Mouse (Mus musculus) right cerebral cortex, adult 2 months (tissue): Measurements from ENCODE around the gene Foxred2.

ENCODE experiments used
- DNase-seq, 2 experiments: peaks; one replicate each; pipeline ENCODE4 v3.0.0; 2021 to 2022; ENCODE audit warnings: low spot score in 2 of 2

Gene Foxred2

DNA sequence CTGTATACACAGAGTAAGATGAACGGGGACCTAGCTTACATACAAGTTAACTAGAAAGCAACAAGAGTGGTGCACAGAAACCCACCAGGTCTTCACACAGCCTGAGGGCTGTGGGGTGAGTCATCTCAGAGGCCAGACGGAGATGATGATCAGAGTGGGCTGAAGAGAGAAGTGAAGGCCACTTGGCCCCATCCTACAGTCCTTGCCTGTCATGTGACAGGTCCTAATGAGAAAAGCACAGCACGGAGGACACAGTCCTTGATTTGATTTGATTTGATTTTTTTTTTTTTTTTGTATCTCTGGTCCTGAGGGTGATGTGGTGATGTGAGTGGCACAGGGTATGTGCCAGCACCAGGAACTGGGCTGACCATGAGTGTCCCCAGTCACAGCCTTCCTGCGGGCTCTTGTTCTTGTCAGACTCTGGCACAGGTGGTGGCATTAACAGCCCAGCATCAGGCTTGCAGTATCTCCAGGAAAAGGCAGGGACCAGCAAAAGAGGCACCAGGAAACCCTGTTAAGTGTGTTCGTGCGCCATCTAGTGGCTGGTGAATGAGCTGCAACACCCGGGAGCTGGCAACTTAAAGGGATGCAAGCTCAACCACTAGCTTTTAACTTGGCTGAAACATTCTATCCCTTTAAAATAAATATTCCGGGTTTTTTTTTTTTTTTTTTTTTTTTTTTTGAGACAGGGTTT lies 39.5 kb downstream of the Foxred2 start:
- peak; percentile 95 to 96 for DNase-seq

DNA sequence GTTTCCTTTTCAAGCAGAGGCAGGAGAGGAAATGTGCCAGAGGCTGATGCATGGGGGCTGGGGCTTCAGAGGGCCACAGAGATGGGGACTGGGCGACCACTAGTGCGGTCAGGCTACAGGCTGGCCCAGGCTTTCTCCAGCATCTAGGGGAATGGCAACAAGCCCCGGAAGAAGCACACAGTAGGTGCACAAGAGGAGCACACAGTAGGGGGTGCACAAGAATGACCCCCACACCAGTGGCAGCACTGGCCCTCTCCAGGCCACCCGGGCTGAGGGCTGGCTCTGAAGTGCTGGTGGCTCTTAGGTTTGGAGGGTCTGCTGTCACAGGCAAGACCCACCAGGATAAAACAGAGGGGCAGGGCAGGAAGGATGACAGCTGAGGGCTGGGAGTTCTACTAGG lies 41.2 kb downstream of the Foxred2 start:
- no peak for DNase-seq

DNA sequence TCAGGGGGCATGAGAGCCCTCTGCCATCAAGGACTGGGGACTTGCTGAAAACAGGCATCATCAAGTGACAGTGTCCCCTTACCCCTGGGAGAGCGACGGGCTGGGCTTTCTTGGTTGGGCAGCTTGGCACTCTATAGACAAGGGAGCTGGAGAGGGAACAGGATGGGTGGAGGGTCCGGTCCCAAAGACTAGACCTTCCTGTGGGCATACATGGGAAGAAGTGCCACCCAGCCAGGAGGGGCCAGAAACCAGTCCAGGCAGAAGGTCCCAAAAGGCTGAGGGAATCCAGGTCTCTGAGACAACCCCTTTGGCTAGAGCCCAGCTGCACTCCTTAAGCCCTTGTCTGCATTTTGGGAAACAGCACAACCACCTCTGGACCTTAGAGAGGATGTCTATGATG lies 42.0 kb downstream of the Foxred2 start:
- no peak for DNase-seq

- no peak for DNase-seq
These were observed 43.5 kb downstream of the Foxred2 start for GRCm38 (mm10) chr15:77913054-77913453.

DNA sequence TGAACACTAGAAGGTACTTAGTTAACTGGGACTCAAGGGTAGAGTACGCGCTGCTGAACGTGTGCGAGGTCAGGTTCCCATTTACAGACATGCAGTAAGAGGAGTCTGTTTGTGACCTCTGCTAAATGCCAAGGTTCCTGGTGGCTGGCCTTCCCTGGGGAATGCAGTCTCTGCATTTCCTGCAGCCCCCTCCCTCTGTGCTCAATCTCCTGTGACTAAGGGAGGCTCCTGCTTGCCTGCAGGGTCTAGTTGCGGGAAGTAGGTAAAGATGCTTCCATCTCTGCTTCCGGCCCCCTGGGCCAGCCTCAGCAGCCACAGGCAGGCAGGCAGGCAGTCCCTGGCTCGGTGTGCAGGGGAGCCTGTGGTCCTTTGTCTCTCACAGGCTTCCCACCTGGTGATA lies 43.9 kb downstream of the Foxred2 start:
- DNase-seq, result no peak

DNA sequence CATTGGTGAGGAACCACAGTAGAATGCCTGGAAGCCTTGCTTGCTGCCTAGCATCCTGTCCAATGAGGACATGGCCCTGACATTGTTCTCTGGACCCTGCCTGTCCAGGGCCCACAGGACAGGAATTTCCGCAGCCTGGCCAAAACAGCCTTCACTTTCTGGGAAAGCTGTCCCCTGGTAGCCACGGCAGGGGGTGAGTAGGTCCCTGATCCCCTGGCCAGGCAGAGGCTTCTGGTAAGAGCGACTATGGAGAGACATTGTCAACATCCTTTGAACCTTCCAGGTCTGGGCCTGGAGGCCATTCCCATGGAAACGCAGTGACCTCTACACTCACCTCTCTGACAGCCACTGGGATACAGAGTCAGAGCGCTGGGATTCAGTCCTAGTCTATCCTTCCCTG lies 44.5 kb downstream of the Foxred2 start:
- DNase-seq, result no peak

GRCm38 (mm10) chr15:77911065-77911464 lies 45.5 kb downstream of the Foxred2 start:
- DNase-seq, result no peak

- no peak for DNase-seq
These were observed 48.6 kb downstream of the Foxred2 start for GRCm38 (mm10) chr15:77907646-77908518.

DNA sequence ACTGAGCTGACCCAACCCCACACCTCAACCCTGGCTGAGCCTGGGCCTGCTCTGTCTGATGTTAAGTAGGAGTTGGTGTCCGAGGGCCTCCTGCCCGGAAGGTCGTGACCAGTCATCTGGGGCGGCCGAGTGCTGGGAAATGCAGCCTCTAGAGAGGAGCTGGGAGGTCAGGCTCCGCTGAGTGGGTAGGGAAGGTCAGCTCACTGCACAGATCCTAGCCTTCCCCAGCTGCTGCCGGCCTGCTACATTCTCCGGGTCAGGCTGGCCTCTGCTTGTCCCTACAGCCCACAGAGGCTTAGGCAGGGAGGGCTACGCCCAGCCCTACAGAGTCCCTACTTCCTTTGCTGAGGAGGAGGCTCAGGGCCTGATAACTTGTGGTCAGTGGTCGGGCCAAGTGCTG lies 50.0 kb downstream of the Foxred2 start:
- DNase-seq, result no peak

GRCm38 (mm10) chr15:77906081-77906480 lies 50.4 kb downstream of the Foxred2 start:
- no peak for DNase-seq

- DNase-seq, result no peak
These were observed 51.1 kb downstream of the Foxred2 start for GRCm38 (mm10) chr15:77905275-77905970.

GRCm38 (mm10) chr15:77904363-77904892 lies 52.1 kb downstream of the Foxred2 start:
- no peak for DNase-seq

DNA sequence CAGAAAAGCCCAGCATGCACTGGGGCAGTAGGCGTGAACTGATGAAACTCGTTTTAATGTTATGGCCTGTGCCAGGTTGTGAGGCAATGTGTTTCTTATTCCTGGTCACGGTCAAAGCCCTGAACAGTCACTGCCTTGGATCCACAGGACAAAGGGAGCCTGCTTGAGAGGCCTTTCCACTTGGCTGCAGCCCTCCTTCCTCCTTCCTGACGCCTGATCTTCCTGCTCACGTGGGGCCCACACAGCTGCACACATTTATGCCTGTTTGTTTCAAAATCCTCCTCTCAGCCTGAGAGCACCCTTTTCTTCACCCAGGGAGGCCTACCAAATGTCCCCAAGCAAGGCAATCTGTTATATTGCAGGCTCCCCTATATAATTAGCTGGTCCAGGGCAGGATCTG lies 53.3 kb downstream of the Foxred2 start:
- DNase-seq, result no peak

- no peak for DNase-seq
These were observed 61.6 kb downstream of the Foxred2 start for GRCm38 (mm10) chr15:77894926-77895325.

DNA sequence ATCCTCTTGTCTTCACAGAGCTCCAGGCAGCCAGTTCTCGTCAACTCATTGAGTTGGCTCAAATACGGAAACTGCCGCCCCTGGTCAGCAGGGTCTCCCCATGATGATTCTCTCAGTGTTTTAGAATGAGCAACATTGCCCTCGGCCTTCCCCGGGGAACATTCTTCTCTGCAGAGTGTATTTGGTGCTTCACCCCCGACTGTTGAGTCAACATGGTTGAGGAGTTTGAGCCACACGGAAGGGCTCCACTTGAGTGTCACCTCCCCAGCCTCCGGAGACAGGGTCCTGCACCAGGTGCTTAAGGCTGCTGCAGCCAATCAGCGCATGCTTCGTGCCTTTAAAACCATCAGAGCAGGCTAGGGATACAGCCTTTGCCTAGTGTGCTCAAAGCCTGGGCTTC lies 63.2 kb downstream of the Foxred2 start:
- DNase-seq, result no peak

DNA sequence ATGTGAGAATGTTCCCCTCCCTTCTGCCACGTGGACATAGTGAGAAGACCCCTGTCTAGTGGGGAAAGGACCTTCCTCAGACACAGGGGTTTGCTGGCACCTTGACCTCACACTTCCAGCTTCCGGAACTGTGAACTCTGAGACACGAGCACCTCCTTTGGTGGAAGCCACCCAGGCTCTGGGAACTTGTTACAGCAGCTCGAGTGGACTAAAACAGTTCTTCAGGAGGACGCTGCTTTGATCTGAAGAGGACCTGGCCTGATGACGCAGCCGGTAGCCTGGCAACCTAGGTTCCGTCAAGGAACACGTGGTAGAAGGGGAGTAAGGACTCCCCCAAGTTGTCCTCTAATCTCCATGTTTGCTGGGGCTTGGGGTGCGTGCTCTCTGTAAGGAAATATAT lies 64.1 kb downstream of the Foxred2 start:
- no peak for DNase-seq

GRCm38 (mm10) chr15:77891766-77892165 lies 64.8 kb downstream of the Foxred2 start:
- no peak for DNase-seq
